Mouse (Mus musculus): ENCODE data around the gene Lrp3.
A peak's percentile ranks its signal among the peaks of the same experiment; 100 is the strongest.

The Lrp3 gene

GRCm38 (mm10) chr7:35189699-35190098, 25.6 kb downstream of the Lrp3 start:
- DNase-seq (ENCODE audit: low spot score in 2 of 2), result no peak

GRCm38 (mm10) chr7:35185889-35186569, 29.3 kb downstream of the Lrp3 start, which contains the start of gene Slc7a10:
Gene Slc7a10, plus strand, starts transcription at chr7:35186385.
- DNase-seq (ENCODE audit: low spot score in 2 of 2), result no peak

- no peak for DNase-seq (ENCODE audit: low spot score in 2 of 2)
These were observed 30.2 kb downstream of the Lrp3 start for GRCm38 (mm10) chr7:35184833-35185724.

- DNase-seq (ENCODE audit: low spot score in 2 of 2), result no peak
These were observed 38.6 kb downstream of the Lrp3 start for GRCm38 (mm10) chr7:35176412-35177381.

GRCm38 (mm10) chr7:35175533-35175932, 39.8 kb downstream of the Lrp3 start:
- no peak for DNase-seq (ENCODE audit: low spot score in 2 of 2)

- no peak for DNase-seq (ENCODE audit: low spot score in 2 of 2)
These were observed 42.8 kb downstream of the Lrp3 start for GRCm38 (mm10) chr7:35172519-35172918.

GRCm38 (mm10) chr7:35171867-35172382, 43.4 kb downstream of the Lrp3 start:
- peak in 1 of 2 experiments; percentile 50 for DNase-seq (ENCODE audit: low spot score in 2 of 2)

GRCm38 (mm10) chr7:35169341-35169740, 46.0 kb downstream of the Lrp3 start:
- peak; percentile 79 to 92 for DNase-seq (ENCODE audit: low spot score in 2 of 2)

- DNase-seq (ENCODE audit: low spot score in 2 of 2), result no peak
These were observed 47.4 kb downstream of the Lrp3 start for GRCm38 (mm10) chr7:35167925-35168324.

GRCm38 (mm10) chr7:35166988-35167387, 48.3 kb downstream of the Lrp3 start:
- no peak for DNase-seq (ENCODE audit: low spot score in 2 of 2)

- no peak for DNase-seq (ENCODE audit: low spot score in 2 of 2)
These were observed 51.2 kb downstream of the Lrp3 start for GRCm38 (mm10) chr7:35164131-35164530.

- DNase-seq (ENCODE audit: low spot score in 2 of 2), result no peak
These were observed 51.7 kb downstream of the Lrp3 start for GRCm38 (mm10) chr7:35163600-35163999.

- DNase-seq (ENCODE audit: low spot score in 2 of 2), result no peak
These were observed 52.9 kb downstream of the Lrp3 start for GRCm38 (mm10) chr7:35162443-35162842.

GRCm38 (mm10) chr7:35157512-35157911, 57.8 kb downstream of the Lrp3 start:
- no peak for DNase-seq (ENCODE audit: low spot score in 2 of 2)

- DNase-seq (ENCODE audit: low spot score in 2 of 2), result no peak
These were observed 58.5 kb downstream of the Lrp3 start for GRCm38 (mm10) chr7:35156561-35157477.

- DNase-seq (ENCODE audit: low spot score in 2 of 2), result no peak
These were observed 60.8 kb downstream of the Lrp3 start for GRCm38 (mm10) chr7:35154449-35154848.

- no peak for DNase-seq (ENCODE audit: low spot score in 2 of 2)
These were observed 64.4 kb downstream of the Lrp3 start for GRCm38 (mm10) chr7:35150860-35151259.

All from spleen, postnatal 4 days (tissue).